Mouse (Mus musculus): ENCODE results near the gene Rfc2. TPM values are rescaled to one million over a fixed set of nuclear protein-coding genes. Genes with fewer than 3 reads are reported as not detected.

The Rfc2 gene
- polyA plus RNA-seq, 1 experiment from 2014 or later, result 81.5 TPM

DNA sequence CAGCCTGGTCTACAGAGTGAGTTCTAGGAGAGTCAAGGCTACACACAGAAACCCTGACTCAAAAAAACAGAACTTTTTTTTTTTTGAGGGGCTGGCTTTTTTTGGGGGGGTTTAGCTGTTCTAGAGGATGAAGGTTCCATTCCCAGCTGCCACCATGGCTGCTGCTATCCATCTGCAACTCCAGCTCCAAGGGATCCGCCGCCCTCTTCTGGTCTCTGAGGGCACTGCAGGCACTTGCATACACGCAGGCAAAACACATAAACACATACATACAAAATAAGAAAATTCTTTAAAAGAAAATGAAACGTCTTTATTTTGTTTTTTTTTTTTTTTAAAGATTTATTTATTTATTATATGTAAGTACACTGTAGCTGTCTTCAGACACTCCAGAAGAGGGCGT lies 69.8 kb downstream of the Rfc2 start:
- H3K9me3 ChIP-seq (ENCODE audit: control insufficient read depth, low read length), result no peaks in the 10 kb centered on the region
- WGBS, result 46% methylated on average over 4 of the region's 5 CpGs
- no peak overlapping the region for H3K9ac ChIP-seq (ENCODE audit: low read length)
- no peak for ATAC-seq (ENCODE audit: low FRiP score, low TSS enrichment)
- no peak overlapping the region for H3K4me3 ChIP-seq (ENCODE audit: low read depth, low read length)
- peak; percentile 64 for DNase-seq (ENCODE audit: low spot score)
- H3K36me3 ChIP-seq (ENCODE audit: control insufficient read depth, insufficient read depth, low read length), result no peaks in the 10 kb centered on the region
- no peak overlapping the region for H3K27ac ChIP-seq (replicated peaks)
- no peaks in the 10 kb centered on the region for H3K4me1 ChIP-seq (replicated peaks; ENCODE audit: control insufficient read depth, insufficient read depth)
- no peak overlapping the region for H3K4me2 ChIP-seq (replicated peaks; ENCODE audit: low read depth)
- peak; percentile 72 for TF ChIP-seq CTCF (IDR thresholded peaks at IDR 0.05; ENCODE audit: low read depth)
- TF ChIP-seq EP300 (optimal IDR thresholded peaks at IDR 0.05), result no peak
- H3K27me3 ChIP-seq (ENCODE audit: control insufficient read depth, insufficient read depth, low read length), result no peaks in the 10 kb centered on the region

Small RNA genes within 50 kb of the gene (microRNA-seq; reads per million reads assigned to microRNA genes)
- not detected for gene Mir7228

Other genes starting within 250 kb of the Rfc2 start
- 42.4 and 47.0 TPM in 2 replicates for gene Gtf2ird1, start 124.7 kb upstream of the Rfc2 start, polyA plus RNA-seq (2015; fragmentation: Nextera tagmentation; extraction: Ambion mirVana)
- 1.0 and 1.1 TPM in 2 replicates for gene Clip2, start 28.9 kb upstream of the Rfc2 start, polyA plus RNA-seq (2015; fragmentation: Nextera tagmentation; extraction: Ambion mirVana)
- 0.07 TPM in 2 replicates for gene Syna, start 21.2 kb upstream of the Rfc2 start, polyA plus RNA-seq (2015; fragmentation: Nextera tagmentation; extraction: Ambion mirVana)
- 0.99 and 1.1 TPM in 2 replicates for gene Lat2, start 33.7 kb downstream of the Rfc2 start, polyA plus RNA-seq (2015; fragmentation: Nextera tagmentation; extraction: Ambion mirVana)
- gene Eif4h, start 58.1 kb downstream of the Rfc2 start, polyA plus RNA-seq (2015; fragmentation: Nextera tagmentation; extraction: Ambion mirVana), result 238 and 242 TPM in 2 replicates
- 1.9 and 2.2 TPM in 2 replicates for gene Limk1, start 107.2 kb downstream of the Rfc2 start, polyA plus RNA-seq (2015; fragmentation: Nextera tagmentation; extraction: Ambion mirVana)
- 254 and 340 TPM in 2 replicates for gene Eln, start 166.0 kb downstream of the Rfc2 start, polyA plus RNA-seq (2015; fragmentation: Nextera tagmentation; extraction: Ambion mirVana)

All from stomach, postnatal 0 days (tissue).